Mouse (Mus musculus) liver, adult 2 months (tissue): ENCODE results near the gene Sntg2.

Experiments
- CTCF ChIP-seq: fragments of 200-500 bp; IDR thresholded peaks from 2 replicates; pipeline ENCODE4 v1.5.1; 2011; ENCODE audit warnings: low read depth, low read length, control low read depth
- POLR2A ChIP-seq: fragments of 200-500 bp; IDR thresholded peaks from 2 replicates; pipeline ENCODE4 v1.6.1; 2011; ENCODE audit warnings: low read length, control low read depth; ENCODE audit not compliant: insufficient read depth; ENCODE audit errors: extremely low read depth

DNA sequence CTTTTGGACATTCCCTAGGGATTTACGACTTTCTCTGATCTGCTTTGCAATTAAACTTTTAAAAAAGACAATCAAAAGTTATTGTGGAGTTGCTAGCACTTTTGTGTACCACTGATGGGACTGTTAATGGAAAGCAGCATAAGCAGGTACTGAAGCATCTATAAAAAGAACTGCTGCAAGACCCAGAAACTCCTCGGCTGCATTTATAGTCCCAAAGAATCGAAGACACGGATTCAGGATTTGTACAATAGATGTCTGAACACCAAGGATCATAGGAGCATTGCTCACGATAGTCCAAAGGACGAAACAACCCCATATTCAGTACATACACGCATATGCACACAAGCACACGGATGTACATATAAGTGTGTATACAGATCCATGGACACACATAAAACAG, 213.4 kb downstream of the Sntg2 start:
- no peak for TF ChIP-seq CTCF
- TF ChIP-seq POLR2A: no peak
